Mouse (Mus musculus) megakaryocyte, adult 5-6 weeks (primary cell): ENCODE measurements around the gene Adam8. TPM values are rescaled to one million over a fixed set of nuclear protein-coding genes. Genes with fewer than 3 reads are reported as not detected.

Experiments
- ATAC-seq: 2 replicates; pipeline ENCODE4 v1.8.0; 2016; ENCODE audit warnings: mild to moderate bottlenecking, inconsistent platforms; ENCODE audit not compliant: poor library complexity, severe bottlenecking
- total RNA-seq, 2 experiments: library from RNA; stranded (forward) in 1 of 2; stranded (reverse) in 1 of 2; fragments of 153-499, 151-499 nt in 1 of 2; fragments of 221-1000, 200-1000 nt in 1 of 2; gene quantifications; 2 replicates each; pipeline versions ENCODE4 v1.2.3 to v1.2.4; 2015 to 2017

Adam8 gene
- total RNA-seq, 2 experiments from 2014 or later = 35.0 to 39.3 TPM

DNA sequence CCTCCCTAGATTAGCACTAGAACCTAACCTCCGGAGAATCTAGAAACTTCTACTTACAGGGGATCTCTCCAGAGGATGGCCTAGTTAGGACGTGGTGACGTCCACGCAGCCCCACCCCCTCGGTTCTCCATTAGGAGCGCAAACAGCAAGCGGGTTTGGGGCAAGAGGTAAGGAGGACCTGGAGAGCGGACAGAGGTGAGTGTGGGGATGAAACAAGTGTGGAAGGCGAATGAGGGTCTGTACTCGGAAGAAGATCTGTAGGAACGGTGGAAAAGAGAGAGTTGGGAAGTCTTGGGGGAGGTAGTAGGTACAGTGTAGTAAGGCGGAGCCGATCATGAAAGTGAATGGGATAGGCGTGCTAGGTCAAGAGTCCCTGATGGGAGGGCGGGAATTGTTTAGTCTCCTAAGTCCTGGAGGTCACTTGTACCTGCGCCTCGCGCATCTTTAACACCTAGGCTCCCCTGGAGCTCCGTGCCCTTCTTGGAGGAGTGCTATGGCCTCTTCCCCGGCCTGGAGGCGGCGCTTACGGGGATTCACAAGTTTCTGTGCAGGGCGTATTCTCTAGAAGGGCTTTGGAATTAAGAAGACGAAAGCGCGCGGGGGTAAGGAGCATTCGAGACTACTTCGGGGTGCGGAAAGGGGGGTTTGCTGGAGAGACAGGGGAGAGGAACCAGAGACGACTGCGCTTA lies 41.9 kb downstream of the Adam8 start:
- peak; percentile 76 for ATAC-seq

DNA sequence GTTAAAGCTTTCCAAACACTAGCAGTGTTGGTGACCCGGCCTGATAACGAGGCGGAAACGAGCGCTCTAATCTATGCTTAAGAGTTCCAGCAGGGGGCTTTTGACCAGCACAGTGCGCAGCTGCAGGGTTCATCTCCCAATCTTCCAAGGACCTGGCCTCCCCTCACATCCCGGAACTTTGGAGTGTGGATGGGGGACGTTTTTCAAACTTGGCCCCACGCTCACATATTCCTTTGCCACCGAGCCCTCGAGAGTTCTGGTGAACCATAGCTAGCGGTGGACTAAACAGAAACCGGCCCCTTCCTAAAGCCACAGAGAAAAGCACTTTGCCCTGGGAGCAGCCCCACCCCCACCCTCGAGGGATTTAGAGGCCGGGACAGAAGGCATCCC lies 42.5 kb downstream of the Adam8 start:
- ATAC-seq = peak; percentile 81

DNA sequence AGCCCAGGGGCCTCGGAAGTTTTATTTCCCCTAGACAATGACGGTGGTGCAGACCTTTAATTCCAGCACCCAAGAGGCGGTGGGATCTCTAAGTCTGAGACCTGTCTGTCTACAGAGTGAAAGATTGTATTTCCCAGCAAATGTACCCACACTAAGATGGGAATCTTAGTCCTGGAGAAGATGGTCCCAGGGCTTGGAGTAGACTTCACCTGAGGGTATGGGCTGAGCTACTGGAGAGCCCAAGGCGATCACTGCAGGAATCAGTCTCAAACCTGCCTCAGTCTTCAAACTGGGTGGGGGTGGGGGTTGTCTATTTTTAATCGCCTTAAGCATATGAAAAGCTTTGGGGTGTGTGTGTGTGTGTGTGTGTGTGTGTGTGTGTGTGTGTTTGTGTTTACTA lies 46.3 kb downstream of the Adam8 start:
- ATAC-seq = no peak

DNA sequence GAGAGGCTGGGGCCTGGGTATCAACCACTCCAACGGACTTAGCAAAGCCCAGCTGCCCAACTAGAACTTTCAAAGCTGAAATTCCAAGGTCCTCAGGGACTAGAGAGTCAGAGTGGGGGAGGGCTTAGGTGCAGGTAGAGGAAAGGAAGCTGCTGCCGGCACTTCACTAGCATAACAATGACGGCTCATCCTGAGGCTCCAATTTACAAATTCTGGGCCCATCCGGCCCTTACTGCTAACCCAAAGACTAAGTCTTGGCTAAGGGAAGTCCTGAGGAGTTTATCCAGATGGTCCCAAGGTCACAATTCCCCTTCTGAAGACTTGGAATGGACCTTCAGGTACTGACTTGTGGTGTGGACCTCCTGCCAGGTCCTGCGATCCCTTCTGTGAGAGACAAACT lies 46.8 kb downstream of the Adam8 start:
- ATAC-seq = no peak

DNA sequence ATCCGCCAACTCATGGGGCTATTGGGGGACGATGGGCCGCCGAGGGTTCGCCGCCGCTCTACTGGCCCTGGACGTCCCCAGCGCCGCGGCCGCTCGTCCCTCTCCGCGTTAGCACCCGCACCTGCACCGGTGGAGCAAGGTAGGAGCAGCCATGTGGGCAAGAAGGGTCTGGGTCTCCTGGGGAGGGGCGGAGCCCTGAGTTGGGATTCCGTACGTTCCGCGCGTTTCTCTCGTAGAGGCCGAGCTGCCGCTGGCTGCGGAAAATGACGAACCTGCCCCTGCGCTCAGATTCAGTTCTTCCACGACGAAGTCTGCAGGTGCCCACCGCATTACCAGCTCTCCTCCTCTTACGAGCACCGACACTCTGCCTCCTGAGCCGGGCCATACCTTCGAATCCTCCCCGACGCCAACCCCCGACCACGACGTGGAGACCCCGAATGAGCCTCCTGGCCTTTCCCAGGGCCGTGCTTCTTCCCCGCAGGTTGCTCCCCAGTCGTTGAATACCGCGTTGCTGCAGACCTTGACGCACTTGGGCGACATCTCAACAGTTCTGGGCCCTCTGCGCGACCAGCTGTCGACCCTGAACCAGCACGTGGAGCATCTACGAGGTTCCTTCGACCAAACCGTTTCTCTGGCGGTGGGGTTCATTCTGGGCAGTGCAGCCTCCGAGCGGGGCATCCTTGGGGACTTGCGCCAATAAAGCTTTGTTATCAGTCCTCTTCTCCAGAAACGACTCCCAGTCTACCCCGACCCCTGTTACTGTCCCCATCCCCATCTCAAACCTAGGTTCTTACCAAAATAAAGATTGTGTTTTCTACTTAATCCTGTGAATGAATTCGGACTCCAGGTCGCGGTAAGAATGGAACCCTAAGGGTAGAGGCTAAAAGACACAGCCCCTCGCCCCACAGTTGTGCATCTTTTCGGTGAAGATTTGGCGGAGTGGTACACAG lies 47.8 kb downstream of the Adam8 start:
- 0 out of 2 replicates have a peak, but pooled peaks have one; percentile 4 for ATAC-seq

DNA sequence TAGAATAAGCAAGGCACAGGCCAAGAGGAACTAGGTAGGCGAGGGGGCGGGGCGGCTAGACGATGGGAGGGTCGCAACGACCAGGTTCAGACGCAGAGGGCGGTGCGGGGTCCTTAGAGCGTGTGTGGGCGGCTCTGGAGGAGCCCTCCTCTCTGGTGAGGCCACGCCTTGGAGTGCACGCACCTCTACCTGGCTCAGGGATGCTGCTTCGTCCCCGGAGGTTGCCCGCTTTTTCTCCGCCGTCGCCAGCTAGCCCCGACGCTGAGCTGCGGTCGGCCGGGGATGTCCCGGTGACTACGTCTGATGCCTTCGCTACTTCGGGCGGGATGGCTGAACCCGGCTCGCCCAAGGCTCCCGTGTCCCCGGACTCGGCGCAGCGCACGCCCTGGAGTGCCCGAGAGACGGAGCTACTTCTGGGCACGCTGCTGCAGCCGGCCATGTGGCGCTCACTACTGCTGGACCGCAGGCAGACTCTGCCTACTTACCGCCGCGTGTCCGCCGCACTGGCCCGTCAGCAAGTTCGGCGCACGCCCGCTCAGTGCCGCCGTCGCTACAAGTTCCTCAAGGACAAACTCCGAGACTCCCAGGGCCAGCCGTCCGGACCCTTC lies 48.6 kb downstream of the Adam8 start, which contains the start of gene Utf1:
Gene Utf1, plus strand, starts transcription at position 116 of the 608 bp plus-strand sequence.
- ATAC-seq = peak; percentile 63

DNA sequence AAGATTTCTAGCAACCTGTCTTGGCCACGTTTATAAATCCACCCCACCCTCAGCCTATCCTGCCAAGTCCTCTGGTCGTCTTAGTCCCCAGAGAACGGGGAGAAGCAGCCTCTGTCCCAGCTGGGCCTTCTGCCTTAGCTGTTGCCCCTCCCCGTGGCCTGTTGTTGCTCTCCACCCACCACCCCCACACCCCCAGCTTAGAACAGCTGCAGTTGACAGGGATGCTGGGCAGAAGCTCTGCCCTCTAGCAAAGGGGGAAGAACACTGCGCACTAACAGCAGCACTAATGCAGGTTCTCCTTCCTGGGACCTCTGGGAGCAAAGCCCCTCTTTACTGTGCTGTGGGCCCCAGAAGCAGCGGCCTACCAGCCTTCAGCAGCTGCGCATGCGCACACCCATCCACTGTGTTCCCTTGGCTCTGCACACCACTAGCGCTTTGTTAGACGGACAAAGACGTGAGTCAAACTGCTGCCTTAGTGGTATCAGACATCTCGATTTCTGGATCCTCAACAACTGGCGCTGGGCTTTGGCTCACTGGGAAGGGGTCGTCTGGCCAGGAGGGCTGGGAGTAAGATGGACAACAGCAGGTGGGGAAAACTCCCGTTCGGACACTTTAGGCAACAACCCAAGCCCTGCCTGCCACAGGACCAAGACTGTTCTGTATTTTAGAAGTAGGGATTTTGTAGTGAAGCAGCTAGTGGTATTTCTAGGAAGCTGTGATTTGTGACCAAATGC lies 51.7 kb downstream of the Adam8 start:
- no peak for ATAC-seq

DNA sequence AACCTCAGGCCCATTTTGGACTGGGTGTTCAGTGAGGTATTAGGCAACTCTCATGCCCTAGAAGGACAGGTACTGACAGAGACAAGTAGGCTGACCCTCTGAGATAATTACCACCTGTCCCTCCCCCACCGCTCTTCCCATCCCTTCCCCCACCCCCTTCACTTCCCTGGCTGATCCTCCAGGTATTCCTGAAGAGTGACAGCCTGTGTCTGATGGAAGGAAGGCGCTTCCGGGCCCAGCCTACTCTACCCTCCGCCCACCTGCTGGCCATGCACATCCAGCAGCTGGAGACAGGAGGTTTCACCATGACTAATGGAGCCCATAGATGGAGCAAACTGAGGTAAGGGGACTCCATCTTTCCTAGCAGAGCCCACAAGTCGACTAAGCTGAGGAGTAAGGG lies 54.6 kb downstream of the Adam8 start:
- ATAC-seq = no peak

DNA sequence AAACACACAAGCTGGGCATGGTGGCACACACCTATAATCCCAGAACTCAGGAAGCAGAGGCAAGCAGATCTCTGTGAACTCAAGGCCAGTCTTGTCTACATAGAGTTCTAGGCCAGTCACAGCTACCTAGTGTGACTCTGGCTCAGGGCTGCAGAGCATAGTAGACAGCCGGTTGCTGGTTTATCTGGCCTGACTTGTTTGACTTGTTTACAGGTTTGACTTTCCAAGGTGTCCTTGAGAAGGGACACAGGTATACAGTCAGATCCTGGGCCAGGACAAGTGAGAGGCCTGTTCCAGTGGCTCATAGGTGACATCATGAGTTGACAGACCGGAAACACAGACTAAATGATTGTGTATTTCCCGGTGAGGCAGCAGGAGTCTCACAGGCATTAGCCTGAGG lies 55.2 kb downstream of the Adam8 start:
- no peak for ATAC-seq

DNA sequence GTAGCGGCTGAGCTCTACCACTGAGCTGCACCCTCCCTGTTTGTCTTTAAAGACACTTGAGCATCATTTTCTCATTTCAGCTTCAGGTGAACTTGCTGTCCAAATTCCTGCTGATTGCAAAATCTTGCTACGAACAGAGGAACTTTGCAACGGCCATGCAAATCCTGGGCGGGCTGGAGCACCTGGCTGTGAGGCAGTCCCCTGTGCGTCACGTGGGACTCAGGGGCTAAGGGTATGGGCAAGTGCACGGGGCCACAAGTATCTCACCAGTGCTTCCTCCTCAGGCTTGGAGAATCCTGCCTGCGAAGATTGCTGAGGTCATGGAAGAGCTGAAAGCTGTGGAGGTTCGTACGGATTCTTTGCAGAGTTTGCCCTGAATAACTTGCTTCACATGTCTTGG lies 55.7 kb downstream of the Adam8 start:
- no peak for ATAC-seq

DNA sequence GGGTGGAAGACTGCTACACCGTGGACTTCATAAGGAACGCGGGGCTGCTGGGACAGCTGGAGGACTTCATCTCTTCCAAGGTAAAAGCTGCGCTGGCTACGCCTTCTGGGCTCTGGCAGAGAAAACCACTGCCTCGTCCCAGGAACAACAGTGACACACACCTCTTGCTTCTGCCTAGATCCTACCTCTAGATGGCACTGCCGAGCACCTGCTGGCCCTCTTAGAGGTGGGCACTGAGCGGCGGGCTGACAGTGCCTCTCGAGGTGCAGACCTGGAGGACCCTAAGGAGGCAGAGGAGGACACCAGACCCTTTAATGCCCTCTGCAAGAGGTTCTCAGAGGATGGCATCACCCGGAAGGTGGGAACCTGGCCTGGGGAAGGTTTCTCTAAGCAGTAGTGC lies 61.6 kb downstream of the Adam8 start:
- peak; percentile 75 for ATAC-seq

Other genes starting within 250 kb of the Adam8 start
- gene Adgra1, start 158.4 kb downstream of the Adam8 start, total RNA-seq (2015) = not detected in 2 replicates
- gene Adgra1, start 158.4 kb downstream of the Adam8 start, total RNA-seq (2017) = not detected in 2 replicates
- not detected in 2 replicates for gene Kndc1, start 97.9 kb downstream of the Adam8 start, total RNA-seq (2015)
- 0.04 TPM in 1 of 2 replicates, not detected in the other for gene Kndc1, start 97.9 kb downstream of the Adam8 start, total RNA-seq (2017)
- not detected in 2 replicates for gene Utf1, start 48.8 kb downstream of the Adam8 start, total RNA-seq (2015)
- gene Utf1, start 48.8 kb downstream of the Adam8 start, total RNA-seq (2017) = not detected in 2 replicates
- 1.1 and 1.2 TPM in 2 replicates for gene 6430531B16Rik, start 13.8 kb downstream of the Adam8 start, total RNA-seq (2015)
- gene 6430531B16Rik, start 13.8 kb downstream of the Adam8 start, total RNA-seq (2017) = 0.89 and 2.3 TPM in 2 replicates
- gene Zfp511, start 43.8 kb upstream of the Adam8 start, total RNA-seq (2015) = 32.2 and 34.0 TPM in 2 replicates
- 19.9 and 22.8 TPM in 2 replicates for gene Zfp511, start 43.8 kb upstream of the Adam8 start, total RNA-seq (2017)
- gene Tubgcp2, start 44.1 kb upstream of the Adam8 start, total RNA-seq (2015) = 17.8 and 18.8 TPM in 2 replicates
- gene Tubgcp2, start 44.1 kb upstream of the Adam8 start, total RNA-seq (2017) = 29.7 and 36.7 TPM in 2 replicates
- not detected in 2 replicates for gene Msx3, start 56.5 kb upstream of the Adam8 start, total RNA-seq (2015)
- gene Msx3, start 56.5 kb upstream of the Adam8 start, total RNA-seq (2017) = not detected in 2 replicates
- gene Caly, start 90.0 kb upstream of the Adam8 start, total RNA-seq (2015) = not detected in 2 replicates
- not detected in 2 replicates for gene Caly, start 90.0 kb upstream of the Adam8 start, total RNA-seq (2017)
- not detected in 2 replicates for gene Prap1, start 100.8 kb upstream of the Adam8 start, total RNA-seq (2015)
- not detected in 2 replicates for gene Prap1, start 100.8 kb upstream of the Adam8 start, total RNA-seq (2017)
- gene Fuom, start 109.9 kb upstream of the Adam8 start, total RNA-seq (2015) = 13.0 and 15.8 TPM in 2 replicates
- gene Fuom, start 109.9 kb upstream of the Adam8 start, total RNA-seq (2017) = 12.1 and 16.0 TPM in 2 replicates
- 12.9 and 16.9 TPM in 2 replicates for gene Paox, start 123.2 kb upstream of the Adam8 start, total RNA-seq (2015)
- 8.7 and 11.3 TPM in 2 replicates for gene Paox, start 123.2 kb upstream of the Adam8 start, total RNA-seq (2017)
- 72.7 and 97.4 TPM in 2 replicates for gene Echs1, start 123.9 kb upstream of the Adam8 start, total RNA-seq (2015)
- gene Echs1, start 123.9 kb upstream of the Adam8 start, total RNA-seq (2017) = 71.3 and 87.9 TPM in 2 replicates
- gene Mtg1, start 145.0 kb upstream of the Adam8 start, total RNA-seq (2015) = 10.2 and 17.4 TPM in 2 replicates
- 5.9 and 14.4 TPM in 2 replicates for gene Mtg1, start 145.0 kb upstream of the Adam8 start, total RNA-seq (2017)
- gene Sprn, start 162.3 kb upstream of the Adam8 start, total RNA-seq (2015) = not detected in 2 replicates
- gene Sprn, start 162.3 kb upstream of the Adam8 start, total RNA-seq (2017) = not detected in 2 replicates
- gene Olfr522, start 172.2 kb upstream of the Adam8 start, total RNA-seq (2015) = not detected in 2 replicates
- gene Olfr522, start 172.2 kb upstream of the Adam8 start, total RNA-seq (2017) = not detected in 2 replicates
- not detected in 2 replicates for gene Olfr523, start 180.7 kb upstream of the Adam8 start, total RNA-seq (2015)
- not detected in 2 replicates for gene Olfr523, start 180.7 kb upstream of the Adam8 start, total RNA-seq (2017)
- not detected in 2 replicates for gene Olfr524, start 213.4 kb upstream of the Adam8 start, total RNA-seq (2015)
- gene Olfr524, start 213.4 kb upstream of the Adam8 start, total RNA-seq (2017) = not detected in 2 replicates
- 0.11 and 0.41 TPM in 2 replicates for gene Cd163l1, start 225.7 kb upstream of the Adam8 start, total RNA-seq (2015)
- 0.44 and 0.61 TPM in 2 replicates for gene Cd163l1, start 225.7 kb upstream of the Adam8 start, total RNA-seq (2017)